Mouse (Mus musculus) erythroblast, embryonic 14.5 days (primary cell): ENCODE measurements around the gene Chrnb1.

ENCODE experiments used
- GATA1 ChIP-seq: IDR thresholded peaks from 2 replicates; pipeline ENCODE4 v1.6.1; 2012; ENCODE audit warnings: low read length, inconsistent platforms, mixed read lengths
- TAL1 ChIP-seq: IDR thresholded peaks from 3 replicates; pipeline ENCODE4 v1.6.1; 2012; ENCODE audit warnings: low read length, inconsistent platforms, mixed read lengths

DNA sequence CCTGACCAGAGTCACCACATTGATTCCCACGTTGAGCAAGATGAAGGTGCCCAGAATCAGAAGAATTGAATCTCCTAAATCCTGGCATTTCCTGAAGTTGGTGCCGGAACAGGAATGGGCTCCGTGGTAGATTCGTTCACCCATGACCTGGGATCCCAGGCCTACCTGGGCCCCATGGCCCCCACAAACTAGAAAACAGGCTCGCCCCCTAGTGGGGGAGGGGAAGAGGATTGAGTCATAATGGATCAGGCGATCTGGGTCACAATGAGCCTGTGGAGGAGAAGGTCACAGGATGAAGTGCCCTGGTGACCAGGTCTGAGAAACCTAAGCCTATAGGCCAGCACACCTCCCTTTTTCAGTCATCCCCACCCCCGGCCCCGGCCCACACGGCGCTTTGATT, 19.4 kb upstream of the Chrnb1 start, which contains the start of gene Gm39566:
- no peak for TF ChIP-seq GATA1
- no peak for TF ChIP-seq TAL1
